Mouse (Mus musculus) kidney, embryonic 16.5 days (tissue): ENCODE data around the gene E130208F15Rik. TPM values are rescaled to one million over a fixed set of nuclear protein-coding genes. Genes with fewer than 3 reads are reported as not detected.

ENCODE experiments used
- ATAC-seq: fragments of 200-750 bp; cut with Nextera tagmentation; 2 replicates; pipeline ENCODE4 v1.8.0; 2017; ENCODE audit warnings: moderate TSS enrichment; ENCODE audit not compliant: low FRiP score, low TSS enrichment
- H3K27ac ChIP-seq: fragments of 300-500 bp; sonication (generic); 2 replicates; pipeline ENCODE4 v1.5.1; 2014; ENCODE audit warnings: low read length
- H3K27me3 ChIP-seq: fragments of 300-500 bp; sonication (generic); 2 replicates; pipeline ENCODE4 v1.6.1; 2014; ENCODE audit warnings: low read length, control low read depth, mixed read lengths; ENCODE audit not compliant: insufficient read depth
- H3K36me3 ChIP-seq: fragments of 300-500 bp; sonication (generic); 2 replicates; pipeline ENCODE4 v1.6.1; 2014; ENCODE audit warnings: low read length, control low read depth, mixed read lengths; ENCODE audit not compliant: insufficient read depth
- H3K4me1 ChIP-seq: fragments of 300-500 bp; sonication (generic); 2 replicates; pipeline ENCODE4 v1.6.1; 2014; ENCODE audit warnings: low read length, control low read depth, mixed read lengths; ENCODE audit not compliant: insufficient read depth
- H3K4me2 ChIP-seq: fragments of 300-500 bp; sonication (generic); replicated peaks from 2 replicates; pipeline ENCODE4 v1.6.1; 2014; ENCODE audit warnings: low read depth, low read length
- H3K4me3 ChIP-seq: fragments of 300-500 bp; sonication (generic); 2 replicates; pipeline ENCODE4 v1.5.1; 2014; ENCODE audit warnings: mild to moderate bottlenecking, low read length
- H3K9ac ChIP-seq: fragments of 300-500 bp; sonication (generic); replicated peaks from 2 replicates; pipeline ENCODE4 v1.6.1; 2014; ENCODE audit warnings: low read length
- H3K9me3 ChIP-seq: fragments of 300-500 bp; sonication (generic); 2 replicates; pipeline ENCODE4 v1.6.1; 2016; ENCODE audit warnings: low read length, control low read depth
- WGBS: fragments of 180-500 bp; shearing (Covaris S2); extraction: QIAGEN DNeasy Blood & Tissue Kit; methylation state at CpG from one replicate; pipeline ENCODE4 v1.1.7; 2014; 5-methylcytosine and 5-hydroxymethylcytosine counted together
- polyA plus RNA-seq: library from polyadenylated mRNA; unstranded; fragments of >200 nt; fragmentation: Nextera tagmentation; extraction: Ambion mirVana; gene quantifications from 2 replicates; pipeline ENCODE4 v1.2.1, GENCODE M21; 2015

E130208F15Rik gene
- polyA plus RNA-seq, 1 experiment from 2014 or later: 3.7 TPM

DNA sequence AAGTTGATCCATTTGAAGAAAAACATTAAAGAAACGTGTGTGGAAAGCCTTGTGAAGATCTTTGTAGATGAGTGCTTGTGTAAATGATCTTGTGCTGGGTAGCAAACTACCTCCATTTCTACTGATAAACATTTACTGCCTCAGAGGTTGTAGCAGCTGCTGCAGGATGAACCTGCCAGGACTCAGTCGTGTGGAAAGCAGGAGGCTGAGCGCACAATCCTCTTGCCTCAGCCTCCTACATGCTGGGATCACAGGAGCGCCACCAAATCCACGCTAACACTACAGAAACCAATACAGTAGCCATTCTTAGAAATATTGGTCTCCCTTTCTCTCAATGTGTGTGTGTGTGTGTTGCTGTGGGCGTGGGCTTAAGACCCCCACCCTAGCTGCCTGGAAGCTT, 33.5 kb upstream of the E130208F15Rik start:
- ATAC-seq: no peak
- Histone ChIP-seq H3K36me3 (no peaks in the 10 kb centered on the region), H3K27ac (no peak overlapping the region), H3K27me3 (no peaks in the 10 kb centered on the region), H3K9ac (no peak overlapping the region), H3K4me1 (peaks cover 7% of the 10 kb centered on the region), H3K9me3 (no peaks in the 10 kb centered on the region), H3K4me2 (no peak overlapping the region), H3K4me3 (no peak overlapping the region)
- WGBS: 64% methylated on average over 6 of the region's 6 CpGs

DNA sequence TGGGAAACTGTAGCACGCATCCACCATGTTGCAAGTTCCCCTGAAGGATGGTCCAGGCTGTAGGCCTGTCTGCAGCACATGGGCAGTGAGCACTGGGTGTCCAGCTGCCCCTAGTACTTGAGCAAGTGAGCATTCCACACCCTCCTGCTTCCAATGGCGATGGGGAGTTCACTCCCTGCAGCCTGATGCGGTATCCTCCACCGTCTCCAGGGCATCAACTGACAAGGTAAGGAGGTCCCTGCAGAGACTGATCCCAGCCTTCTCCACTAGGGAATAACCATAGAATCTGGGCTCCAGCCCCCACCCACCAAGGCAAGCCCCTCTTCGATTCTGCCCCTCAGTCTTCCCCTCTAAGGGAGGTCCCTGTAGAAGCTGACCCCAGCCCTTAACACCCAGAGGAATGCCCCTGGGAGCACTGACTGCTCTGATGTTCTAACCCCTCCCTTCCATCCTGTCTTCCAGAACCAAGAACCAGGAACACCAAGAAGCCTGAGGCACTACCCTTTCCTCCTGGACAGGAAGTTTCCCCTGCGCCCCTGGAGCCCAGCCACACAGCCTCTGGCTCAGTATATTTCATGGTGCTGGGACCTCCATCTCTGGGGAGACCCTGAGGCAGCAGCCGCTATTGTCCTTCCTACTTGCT, 32.3 kb upstream of the E130208F15Rik start:
- H3K4me3 ChIP-seq: no peak overlapping the region
- H3K27ac ChIP-seq: no peak overlapping the region
- no peaks in the 10 kb centered on the region for H3K9me3 ChIP-seq
- H3K9ac ChIP-seq: no peak overlapping the region
- ATAC-seq: peak; percentile 10; the same call in 1 of the 2 replicates
- WGBS: 68% methylated on average over 7 of the region's 7 CpGs
- no peaks in the 10 kb centered on the region for H3K36me3 ChIP-seq
- H3K27me3 ChIP-seq: no peaks in the 10 kb centered on the region
- H3K4me2 ChIP-seq: no peak overlapping the region
- H3K4me1 ChIP-seq: peaks cover 7% of the 10 kb centered on the region

DNA sequence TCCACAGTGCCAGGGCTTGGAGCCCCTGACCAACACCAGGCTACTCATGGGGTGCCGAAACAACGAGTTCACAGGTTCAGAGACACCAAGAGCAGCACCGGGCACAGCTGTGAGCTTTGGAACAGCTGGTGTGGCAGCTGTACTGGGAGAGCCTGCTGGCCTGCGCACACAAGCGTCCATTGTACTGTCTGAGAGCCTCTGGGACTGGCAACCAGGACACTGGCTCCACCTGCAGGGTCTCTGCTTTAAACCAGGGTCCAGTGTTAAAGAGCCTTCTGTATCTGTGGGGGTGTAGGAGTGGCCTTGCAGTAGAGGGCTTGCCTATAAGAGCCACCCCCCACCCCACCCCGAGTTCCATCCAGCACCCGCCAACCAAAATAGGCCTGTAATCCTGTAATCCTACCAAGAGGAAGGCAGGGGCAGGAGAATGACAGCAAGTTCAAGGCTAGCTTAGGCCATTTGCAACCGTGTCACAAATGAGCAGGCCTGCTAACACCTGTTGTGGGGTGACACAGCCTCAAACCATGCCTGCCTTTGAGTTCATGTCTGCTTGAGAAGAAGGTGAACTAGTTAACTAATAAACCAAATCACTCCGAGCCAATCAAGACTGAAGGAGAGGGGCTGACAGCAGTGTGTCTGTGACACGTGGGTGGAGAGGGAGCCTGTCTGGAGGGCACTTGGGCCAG, 31.7 kb upstream of the E130208F15Rik start:
- Histone ChIP-seq H3K36me3 (no peaks in the 10 kb centered on the region), H3K4me3 (no peak overlapping the region), H3K27ac (no peak overlapping the region), H3K4me1 (peaks cover 7% of the 10 kb centered on the region), H3K4me2 (no peak overlapping the region), H3K27me3 (no peaks in the 10 kb centered on the region), H3K9ac (no peak overlapping the region), H3K9me3 (no peaks in the 10 kb centered on the region)
- peak; percentile 47; the same call in 1 of the 2 replicates for ATAC-seq
- 55% methylated on average over 10 of the region's 10 CpGs for WGBS

DNA sequence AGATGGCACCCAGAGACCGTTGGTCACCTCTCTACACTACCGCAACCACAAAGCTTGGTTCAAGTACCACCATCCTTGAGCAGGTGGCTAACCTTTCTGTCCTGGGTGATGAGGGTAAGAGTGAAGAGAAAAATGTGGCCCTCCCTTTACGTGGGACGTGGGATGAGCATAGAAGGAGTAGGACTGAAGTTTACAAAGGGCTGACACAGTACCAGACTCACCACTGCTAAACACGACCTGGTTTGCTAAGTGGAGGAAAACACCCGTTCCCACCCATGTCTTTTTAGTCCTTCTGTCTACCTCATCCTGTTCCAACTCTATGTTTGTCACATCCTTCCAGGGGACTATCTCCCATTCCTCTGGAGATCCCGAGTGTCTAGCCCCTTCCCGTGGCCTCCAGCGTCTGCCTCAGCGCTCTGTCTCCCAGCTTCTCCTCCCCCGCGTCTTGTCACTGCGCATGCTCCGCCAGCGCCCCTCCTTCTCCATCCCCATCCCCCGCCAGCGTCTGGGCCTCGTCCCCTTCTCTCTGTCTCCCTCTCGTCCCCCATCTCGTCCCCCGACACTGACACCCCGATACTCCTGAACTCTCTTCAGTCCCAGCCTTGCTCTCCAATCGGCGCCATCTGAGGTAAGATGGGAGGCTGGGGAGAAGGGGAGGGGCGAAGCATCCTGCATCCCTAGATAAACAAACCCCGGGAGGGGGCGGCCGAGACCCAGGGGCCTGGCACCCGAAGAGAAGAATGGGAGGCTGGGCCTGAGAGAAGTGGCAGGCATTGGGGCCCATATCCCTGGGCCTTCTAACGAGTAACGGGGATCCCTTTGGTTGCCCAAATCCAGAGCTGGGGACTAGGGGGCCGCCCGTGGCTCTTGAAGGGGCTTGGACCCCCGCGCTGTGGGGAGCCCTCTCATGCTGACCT, 30.1 kb upstream of the E130208F15Rik start, which contains the start of gene Clip3:
Gene Clip3 (plus strand): TSS at position 514 of the 917 bp plus-strand sequence.
- no peaks in the 10 kb centered on the region for H3K27me3 ChIP-seq
- 7% methylated on average over 34 of the region's 35 CpGs for WGBS
- H3K27ac ChIP-seq: peak within 1 kb of the TSS; percentile 27; the same call in 1 of the 2 replicates
- peak within 1 kb of the TSS; percentile 58 for H3K4me2 ChIP-seq
- no peaks in the 10 kb centered on the region for H3K9me3 ChIP-seq
- H3K4me3 ChIP-seq: peak within 1 kb of the TSS; percentile 74
- H3K9ac ChIP-seq: peak within 1 kb of the TSS; percentile 83
- H3K4me1 ChIP-seq: peaks cover 7% of the 10 kb centered on the region
- H3K36me3 ChIP-seq: peaks cover 3% of the 10 kb centered on the region; the same call in 1 of the 2 replicates
- peak; percentile 82 for ATAC-seq

DNA sequence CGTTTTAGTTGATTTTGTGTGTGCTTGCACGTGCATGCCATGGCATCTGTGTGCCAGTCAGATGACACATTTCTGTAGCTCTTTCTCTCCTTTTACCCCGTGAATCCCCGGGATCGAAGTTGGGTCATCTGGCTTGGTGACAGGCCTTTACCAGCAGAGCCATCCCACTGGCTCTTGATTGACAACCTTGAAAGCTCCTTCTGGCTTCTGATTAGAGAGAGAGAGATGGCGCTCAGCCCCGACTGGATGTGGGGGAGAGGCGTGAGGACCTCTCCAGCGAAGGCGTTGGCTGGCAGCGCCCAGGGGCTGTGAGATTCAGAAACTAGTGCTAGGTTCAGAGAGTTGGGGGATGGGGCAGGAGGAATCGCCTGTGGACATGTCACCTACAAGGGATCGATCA, 27.7 kb upstream of the E130208F15Rik start:
- Histone ChIP-seq H3K27me3 (no peaks in the 10 kb centered on the region), H3K36me3 (peaks cover 12% of the 10 kb centered on the region), H3K4me3 (no peak overlapping the region), H3K9me3 (no peaks in the 10 kb centered on the region), H3K27ac (no peak overlapping the region), H3K9ac (no peak overlapping the region), H3K4me1 (peaks cover 7% of the 10 kb centered on the region), H3K4me2 (no peak overlapping the region)
- no peak for ATAC-seq
- 85% methylated on average over 13 of the region's 13 CpGs for WGBS

DNA sequence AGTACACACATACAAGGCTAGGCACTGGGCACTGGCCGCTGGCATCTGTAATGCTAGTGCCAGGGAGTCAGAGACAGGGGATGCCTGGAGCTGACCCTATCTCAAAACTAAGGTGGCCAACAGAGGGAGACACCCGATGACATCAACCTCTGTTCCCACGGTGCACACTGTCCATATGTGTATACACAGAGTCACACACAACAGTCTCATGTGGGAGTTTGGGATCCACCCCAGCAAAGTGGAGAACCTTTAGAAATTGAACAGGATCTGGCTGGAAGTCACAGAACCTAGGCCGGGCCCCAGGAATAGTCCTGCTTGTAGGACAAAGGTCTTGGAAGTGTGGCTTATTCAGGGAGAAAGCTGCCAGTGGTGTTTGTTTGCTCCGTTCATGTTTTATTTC, 27.2 kb upstream of the E130208F15Rik start:
- Histone ChIP-seq H3K4me2 (no peak overlapping the region), H3K27ac (no peak overlapping the region), H3K9ac (no peak overlapping the region), H3K4me3 (no peak overlapping the region), H3K4me1 (peaks cover 7% of the 10 kb centered on the region), H3K27me3 (no peaks in the 10 kb centered on the region), H3K36me3 (peaks cover 17% of the 10 kb centered on the region), H3K9me3 (no peaks in the 10 kb centered on the region)
- ATAC-seq: no peak
- WGBS: 86% methylated on average over 5 of the region's 5 CpGs

DNA sequence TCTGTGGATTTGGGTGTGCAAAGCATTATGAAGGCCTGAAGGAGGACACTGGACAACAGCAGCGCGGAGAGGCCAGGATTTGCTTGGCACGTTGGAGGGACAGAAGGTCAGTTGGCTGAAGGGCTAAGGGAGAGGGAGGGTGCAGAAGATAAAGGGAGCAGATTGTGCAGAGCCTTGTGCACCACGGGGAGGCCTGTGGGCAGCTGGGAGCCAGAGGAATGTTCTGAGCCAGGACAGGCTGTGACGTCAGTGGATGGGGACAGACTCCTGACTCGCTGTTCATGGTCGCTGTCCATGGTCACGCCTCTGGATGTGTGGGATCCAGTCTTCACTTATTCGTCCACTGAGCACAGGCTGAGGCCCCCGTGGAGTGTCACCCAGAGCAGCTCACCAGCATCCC, 26.4 kb upstream of the E130208F15Rik start:
- H3K27me3 ChIP-seq: no peaks in the 10 kb centered on the region
- peaks cover 7% of the 10 kb centered on the region for H3K4me1 ChIP-seq
- no peak overlapping the region for H3K9ac ChIP-seq
- no peak overlapping the region for H3K4me2 ChIP-seq
- H3K27ac ChIP-seq: no peak overlapping the region
- ATAC-seq: no peak
- H3K4me3 ChIP-seq: no peak overlapping the region
- 59% methylated on average over 10 of the region's 10 CpGs for WGBS
- peaks cover 21% of the 10 kb centered on the region for H3K36me3 ChIP-seq
- no peaks in the 10 kb centered on the region for H3K9me3 ChIP-seq

DNA sequence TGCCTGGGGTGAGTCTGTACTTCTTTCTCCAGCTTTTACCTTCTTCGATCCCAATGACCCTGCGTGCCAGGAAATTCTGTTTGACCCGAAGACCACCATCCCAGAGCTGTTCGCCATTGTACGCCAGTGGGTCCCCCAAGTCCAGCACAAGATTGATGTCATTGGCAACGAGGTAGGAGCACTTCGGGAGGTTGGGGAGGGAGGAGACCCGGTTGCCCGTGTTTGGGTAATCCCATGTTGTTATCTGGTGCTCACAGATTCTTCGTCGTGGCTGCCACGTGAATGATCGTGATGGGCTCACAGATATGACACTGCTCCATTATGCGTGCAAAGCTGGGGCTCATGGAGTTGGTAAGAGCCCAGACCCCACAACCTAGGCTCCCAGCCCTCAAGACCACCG, 24.7 kb upstream of the E130208F15Rik start:
- Histone ChIP-seq H3K4me2 (no peak overlapping the region), H3K27me3 (no peaks in the 10 kb centered on the region), H3K36me3 (peaks cover 25% of the 10 kb centered on the region), H3K9me3 (no peaks in the 10 kb centered on the region), H3K4me1 (no peaks in the 10 kb centered on the region), H3K27ac (no peak overlapping the region), H3K4me3 (no peak overlapping the region), H3K9ac (no peak overlapping the region)
- ATAC-seq: no peak
- 93% methylated on average over 15 of the region's 15 CpGs for WGBS

DNA sequence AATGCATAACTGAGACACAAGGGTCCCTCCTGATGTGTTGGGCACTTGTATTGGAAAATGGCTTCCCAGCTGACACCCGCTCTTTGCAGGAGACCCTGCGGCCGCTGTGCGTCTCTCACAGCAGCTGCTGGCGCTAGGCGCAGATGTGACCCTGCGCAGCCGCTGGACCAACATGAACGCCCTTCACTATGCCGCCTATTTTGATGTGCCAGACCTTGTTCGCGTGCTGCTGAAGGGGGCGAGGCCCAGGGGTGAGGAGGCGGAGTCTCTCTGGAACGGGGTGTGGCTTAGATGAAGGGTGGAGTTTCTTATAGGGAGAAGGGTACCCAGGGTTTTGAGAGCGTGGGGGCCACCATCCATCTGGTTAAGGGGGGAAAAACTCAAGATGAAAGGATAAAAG, 24.3 kb upstream of the E130208F15Rik start:
- H3K36me3 ChIP-seq: peaks cover 30% of the 10 kb centered on the region
- no peak for ATAC-seq
- H3K27ac ChIP-seq: no peak overlapping the region
- H3K4me1 ChIP-seq: no peaks in the 10 kb centered on the region
- no peak overlapping the region for H3K4me3 ChIP-seq
- H3K9ac ChIP-seq: no peak overlapping the region
- 85% methylated on average over 16 of the region's 16 CpGs for WGBS
- no peaks in the 10 kb centered on the region for H3K9me3 ChIP-seq
- no peaks in the 10 kb centered on the region for H3K27me3 ChIP-seq
- no peak overlapping the region for H3K4me2 ChIP-seq
